Mouse (Mus musculus) liver, embryonic 15.5 days (tissue): ENCODE measurements at regions not wholly inside any gene's neighbourhood (a gene's known extent, or its start where the extent isn't known, plus 50 kb on each side); places are given as distances from the start of the nearest gene placed in this dataset.

ENCODE experiments used
- ATAC-seq: fragments of 200-750 bp; cut with Nextera tagmentation; 2 replicates; pipeline ENCODE4 v1.8.0; 2017; ENCODE audit warnings: moderate number of reproducible peaks, mild to moderate bottlenecking, moderate library complexity; ENCODE audit not compliant: insufficient read depth
- H3K27ac ChIP-seq: fragments of 300-500 bp; sonication (generic); replicated peaks from 2 replicates; pipeline ENCODE4 v1.5.1; 2015; ENCODE audit warnings: mild to moderate bottlenecking, inconsistent platforms
- H3K27me3 ChIP-seq: fragments of 300-500 bp; sonication (generic); 2 replicates; pipeline ENCODE4 v1.6.1; 2015; ENCODE audit warnings: mild to moderate bottlenecking, inconsistent platforms
- H3K36me3 ChIP-seq: fragments of 300-500 bp; sonication (generic); replicated peaks from 2 replicates; pipeline ENCODE4 v1.6.1; 2015; ENCODE audit warnings: moderate library complexity, mild to moderate bottlenecking, inconsistent platforms
- H3K4me1 ChIP-seq: fragments of 300-500 bp; sonication (generic); replicated peaks from 2 replicates; pipeline ENCODE4 v1.6.1; 2015; ENCODE audit warnings: inconsistent platforms
- H3K4me2 ChIP-seq: fragments of 300-500 bp; sonication (generic); 2 replicates; pipeline ENCODE4 v1.6.1; 2015; ENCODE audit warnings: moderate library complexity, mild to moderate bottlenecking, inconsistent platforms
- H3K4me3 ChIP-seq: fragments of 300-500 bp; sonication (generic); replicated peaks from 2 replicates; pipeline ENCODE4 v1.5.1; 2015; ENCODE audit warnings: mild to moderate bottlenecking, inconsistent platforms
- H3K9ac ChIP-seq: fragments of 300-500 bp; sonication (generic); 2 replicates; pipeline ENCODE4 v1.6.1; 2015; ENCODE audit warnings: moderate library complexity, mild to moderate bottlenecking, inconsistent platforms
- H3K9me3 ChIP-seq: fragments of 300-500 bp; sonication (generic); replicated peaks from 2 replicates; pipeline ENCODE4 v1.6.1; 2016; ENCODE audit warnings: inconsistent platforms
- WGBS: fragments of 180-500 bp; shearing (Covaris S2); methylation state at CpG from one replicate; pipeline ENCODE4 v1.1.7; 2015; ENCODE audit warnings: mixed read lengths; ENCODE audit not compliant: insufficient replicate concordance; 5-methylcytosine and 5-hydroxymethylcytosine counted together

GRCm38 (mm10) chr16:9354331-9355030 is 524.6 kb downstream of the 1810013L24Rik start:
- Histone ChIP-seq H3K36me3 (no peaks in the 10 kb centered on the region), H3K27me3 (no peaks in the 10 kb centered on the region), H3K4me1 (no peaks in the 10 kb centered on the region), H3K4me2 (no peak overlapping the region), H3K9ac (no peak overlapping the region), H3K27ac (no peak overlapping the region), H3K9me3 (no peaks in the 10 kb centered on the region), H3K4me3 (no peak overlapping the region)
- 62% methylated on average over 8 of the region's 8 CpGs for WGBS
- no peak for ATAC-seq

- H3K4me2 ChIP-seq: no peak overlapping the region
- no peaks in the 10 kb centered on the region for H3K4me1 ChIP-seq
- H3K9me3 ChIP-seq: no peaks in the 10 kb centered on the region
- H3K4me3 ChIP-seq: no peak overlapping the region
- no peak overlapping the region for H3K27ac ChIP-seq
- H3K9ac ChIP-seq: no peak overlapping the region
- no peaks in the 10 kb centered on the region for H3K36me3 ChIP-seq
- WGBS: 54% methylated on average over 4 of the region's 4 CpGs
- no peaks in the 10 kb centered on the region for H3K27me3 ChIP-seq
- no peak for ATAC-seq
Observed at GRCm38 (mm10) chr16:9358651-9359050, 528.8 kb downstream of the 1810013L24Rik start.

- H3K27ac ChIP-seq: no peak overlapping the region
- no peaks in the 10 kb centered on the region for H3K27me3 ChIP-seq
- no peak overlapping the region for H3K4me2 ChIP-seq
- H3K9ac ChIP-seq: no peak overlapping the region
- ATAC-seq: no peak
- H3K36me3 ChIP-seq: no peaks in the 10 kb centered on the region
- H3K4me3 ChIP-seq: no peak overlapping the region
- H3K9me3 ChIP-seq: no peaks in the 10 kb centered on the region
- H3K4me1 ChIP-seq: no peaks in the 10 kb centered on the region
- 62% methylated on average over 3 of the region's 3 CpGs for WGBS
Observed at GRCm38 (mm10) chr16:9359399-9360135, 529.7 kb downstream of the 1810013L24Rik start.

GRCm38 (mm10) chr16:9360741-9361255 is 530.9 kb downstream of the 1810013L24Rik start:
- H3K9ac ChIP-seq: no peak overlapping the region
- no peaks in the 10 kb centered on the region for H3K9me3 ChIP-seq
- no peaks in the 10 kb centered on the region for H3K36me3 ChIP-seq
- H3K4me1 ChIP-seq: no peaks in the 10 kb centered on the region
- H3K27ac ChIP-seq: no peak overlapping the region
- H3K4me2 ChIP-seq: no peak overlapping the region
- ATAC-seq: no peak
- no peaks in the 10 kb centered on the region for H3K27me3 ChIP-seq
- H3K4me3 ChIP-seq: no peak overlapping the region
- 44% methylated on average over 3 of the region's 3 CpGs for whole genome bisulfite sequencing

- H3K27me3 ChIP-seq: no peaks in the 10 kb centered on the region
- ATAC-seq: no peak
- no peaks in the 10 kb centered on the region for H3K4me1 ChIP-seq
- H3K9me3 ChIP-seq: no peaks in the 10 kb centered on the region
- H3K4me3 ChIP-seq: no peak overlapping the region
- H3K9ac ChIP-seq: no peak overlapping the region
- WGBS: 25% methylated on average over 11 of the region's 11 CpGs
- no peaks in the 10 kb centered on the region for H3K36me3 ChIP-seq
- H3K27ac ChIP-seq: no peak overlapping the region
- H3K4me2 ChIP-seq: no peak overlapping the region
Observed at GRCm38 (mm10) chr16:9362116-9362515, 532.2 kb downstream of the 1810013L24Rik start.

GRCm38 (mm10) chr16:9364105-9364504 is 534.2 kb downstream of the 1810013L24Rik start:
- no peak overlapping the region for H3K27ac ChIP-seq
- no peak overlapping the region for H3K4me3 ChIP-seq
- H3K9me3 ChIP-seq: no peaks in the 10 kb centered on the region
- no peaks in the 10 kb centered on the region for H3K4me1 ChIP-seq
- no peak for ATAC-seq
- H3K9ac ChIP-seq: no peak overlapping the region
- H3K4me2 ChIP-seq: no peak overlapping the region
- no peaks in the 10 kb centered on the region for H3K27me3 ChIP-seq
- H3K36me3 ChIP-seq: no peaks in the 10 kb centered on the region
- 37% methylated on average over 2 of the region's 2 CpGs for WGBS

- H3K9ac ChIP-seq: no peak overlapping the region
- no peak overlapping the region for H3K4me2 ChIP-seq
- no peaks in the 10 kb centered on the region for H3K9me3 ChIP-seq
- ATAC-seq: no peak
- no peak overlapping the region for H3K27ac ChIP-seq
- H3K36me3 ChIP-seq: no peaks in the 10 kb centered on the region
- no peaks in the 10 kb centered on the region for H3K4me1 ChIP-seq
- no peak overlapping the region for H3K4me3 ChIP-seq
- 54% methylated on average over 1 of the region's 1 CpGs for WGBS
- H3K27me3 ChIP-seq: no peaks in the 10 kb centered on the region
Observed at GRCm38 (mm10) chr16:9390986-9391385, 561.1 kb downstream of the 1810013L24Rik start.

- no peak overlapping the region for H3K4me3 ChIP-seq
- H3K27ac ChIP-seq: no peak overlapping the region
- no peak overlapping the region for H3K9ac ChIP-seq
- ATAC-seq: no peak
- no peaks in the 10 kb centered on the region for H3K36me3 ChIP-seq
- no peaks in the 10 kb centered on the region for H3K9me3 ChIP-seq
- 58% methylated on average over 5 of the region's 5 CpGs for WGBS
- H3K4me1 ChIP-seq: no peaks in the 10 kb centered on the region
- H3K27me3 ChIP-seq: no peaks in the 10 kb centered on the region
- H3K4me2 ChIP-seq: no peak overlapping the region
Observed at GRCm38 (mm10) chr16:9404736-9405135, 574.8 kb downstream of the 1810013L24Rik start.

- Histone ChIP-seq H3K27ac (no peak overlapping the region), H3K4me1 (no peaks in the 10 kb centered on the region), H3K27me3 (no peaks in the 10 kb centered on the region), H3K9ac (no peak overlapping the region), H3K4me3 (no peak overlapping the region), H3K9me3 (no peaks in the 10 kb centered on the region), H3K36me3 (no peaks in the 10 kb centered on the region), H3K4me2 (no peak overlapping the region)
- 20% methylated on average over 1 of the region's 1 CpGs for WGBS
- ATAC-seq: no peak
Observed at GRCm38 (mm10) chr16:9408196-9408595, 578.3 kb downstream of the 1810013L24Rik start.

GRCm38 (mm10) chr16:9430509-9430908 is 564.9 kb downstream of the Grin2a start:
- no peaks in the 10 kb centered on the region for H3K9me3 ChIP-seq
- H3K27ac ChIP-seq: no peak overlapping the region
- no peaks in the 10 kb centered on the region for H3K4me1 ChIP-seq
- H3K9ac ChIP-seq: no peak overlapping the region
- H3K4me3 ChIP-seq: no peak overlapping the region
- H3K36me3 ChIP-seq: no peaks in the 10 kb centered on the region
- H3K27me3 ChIP-seq: no peaks in the 10 kb centered on the region
- no peak for ATAC-seq
- no peak overlapping the region for H3K4me2 ChIP-seq

- ATAC-seq: no peak
- Histone ChIP-seq H3K4me2 (no peak overlapping the region), H3K4me1 (no peaks in the 10 kb centered on the region), H3K4me3 (no peak overlapping the region), H3K9me3 (no peaks in the 10 kb centered on the region), H3K9ac (no peak overlapping the region), H3K27ac (no peak overlapping the region), H3K36me3 (no peaks in the 10 kb centered on the region), H3K27me3 (no peaks in the 10 kb centered on the region)
- WGBS: 26% methylated on average over 2 of the region's 2 CpGs
Observed at GRCm38 (mm10) chr16:9439300-9439856, 556.0 kb downstream of the Grin2a start.
